Mouse (Mus musculus) liver, adult 2 months (tissue): ENCODE data around the gene Gale. TPM values are rescaled to one million over a fixed set of nuclear protein-coding genes. Genes with fewer than 3 reads are reported as not detected.

Experiments used
- DNase-seq: peaks from one replicate; pipeline ENCODE4 v3.0.0-alpha.2; 2011; ENCODE audit warnings: low read depth, low spot score; ENCODE audit errors: extremely low read depth
- H3K27ac ChIP-seq: fragments of 200-500 bp; replicated peaks from 2 replicates; pipeline ENCODE4 v1.5.1; 2012; ENCODE audit warnings: low read depth, mild to moderate bottlenecking, control low read depth, inconsistent platforms, low read length; ENCODE audit not compliant: insufficient read depth
- H3K27me3 ChIP-seq: fragments of 200-500 bp; 2 replicates; pipeline ENCODE4 v1.6.1; 2012; ENCODE audit warnings: mild to moderate bottlenecking, moderate library complexity, low read length, inconsistent platforms; ENCODE audit not compliant: control insufficient read depth, insufficient read depth
- H3K36me3 ChIP-seq: fragments of 200-500 bp; 2 replicates; pipeline ENCODE4 v1.6.1; 2012; ENCODE audit warnings: low read length, inconsistent platforms; ENCODE audit not compliant: control insufficient read depth, insufficient read depth
- H3K4me1 ChIP-seq: fragments of 200-500 bp; 2 replicates; pipeline ENCODE4 v1.6.1; 2011; ENCODE audit warnings: low read length; ENCODE audit not compliant: control insufficient read depth, insufficient read depth
- H3K4me3 ChIP-seq: fragments of 200-500 bp; 2 replicates; pipeline ENCODE4 v1.5.1; 2011; ENCODE audit warnings: low read depth, mild to moderate bottlenecking, control low read depth, low read length, moderate library complexity; ENCODE audit not compliant: insufficient read depth
- H3K79me2 ChIP-seq: fragments of 200-500 bp; 2 replicates; pipeline ENCODE4 v1.6.1; 2012; ENCODE audit warnings: inconsistent platforms, mild to moderate bottlenecking, low read length, moderate library complexity; ENCODE audit not compliant: control insufficient read depth, insufficient read depth
- H3K9ac ChIP-seq: fragments of 200-500 bp; 2 replicates; pipeline ENCODE4 v1.6.1; 2012; ENCODE audit warnings: low read depth, mild to moderate bottlenecking, control low read depth, inconsistent platforms, low read length
- CTCF ChIP-seq: fragments of 200-500 bp; IDR thresholded peaks from 2 replicates; pipeline ENCODE4 v1.5.1; 2011; ENCODE audit warnings: low read depth, low read length, control low read depth
- POLR2A ChIP-seq: fragments of 200-500 bp; IDR thresholded peaks from 2 replicates; pipeline ENCODE4 v1.6.1; 2011; ENCODE audit warnings: low read length, control low read depth; ENCODE audit not compliant: insufficient read depth; ENCODE audit errors: extremely low read depth
- WGBS: fragments of 180-500 bp; shearing (Covaris S2); methylation state at CpG from one replicate; pipeline ENCODE4 v1.1.7; 2018; 5-methylcytosine and 5-hydroxymethylcytosine counted together
- polyA plus RNA-seq: library from polyadenylated mRNA; depleted of rRNA; stranded (reverse); fragments of >200 nt; gene quantifications from 2 replicates; pipeline ENCODE4 v1.2.3, GENCODE M21; 2012
- total RNA-seq: library from RNA; depleted of rRNA; stranded (reverse); fragments of >200 nt; gene quantifications from 2 replicates; pipeline ENCODE4 v1.2.3, GENCODE M21; 2014

Gale gene
- total and polyA plus RNA-seq, 2 experiments: 32.0 to 38.5 TPM

- Histone ChIP-seq H3K9ac (peak overlapping the region; percentile 89), H3K79me2 (no peaks in the 10 kb centered on the region), H3K27ac (peak overlapping the region; percentile 16), H3K4me1 (peaks cover 3% of the 10 kb centered on the region; the same call in 1 of the 2 replicates), H3K4me3 (peak overlapping the region; percentile 95), H3K27me3 (no peaks in the 10 kb centered on the region), H3K36me3 (peaks cover 7% of the 10 kb centered on the region; the same call in 1 of the 2 replicates)
- TF ChIP-seq POLR2A (no peak), CTCF (no peak)
- DNase-seq: peak; percentile 61
- 2% methylated on average over 26 of the region's 26 CpGs for WGBS
Observed at GRCm38 (mm10) chr4:135921257-135922120, 42.0 kb upstream of the Gale start.

GRCm38 (mm10) chr4:135922190-135922589, 41.3 kb upstream of the Gale start:
- Histone ChIP-seq H3K36me3 (peaks cover 7% of the 10 kb centered on the region; the same call in 1 of the 2 replicates), H3K9ac (no peak overlapping the region), H3K4me1 (peaks cover 3% of the 10 kb centered on the region; the same call in 1 of the 2 replicates), H3K27me3 (no peaks in the 10 kb centered on the region), H3K79me2 (no peaks in the 10 kb centered on the region), H3K4me3 (no peak overlapping the region), H3K27ac (no peak overlapping the region)
- TF ChIP-seq POLR2A (no peak), CTCF (no peak)
- DNase-seq: peak; percentile 53
- WGBS: 38% methylated on average over 1 of the region's 1 CpGs

GRCm38 (mm10) chr4:135924418-135924817, 39.1 kb upstream of the Gale start:
- H3K4me1 ChIP-seq: peaks cover 3% of the 10 kb centered on the region; the same call in 1 of the 2 replicates
- H3K4me3 ChIP-seq: no peak overlapping the region
- no peaks in the 10 kb centered on the region for H3K79me2 ChIP-seq
- peak; percentile 25 for DNase-seq
- no peaks in the 10 kb centered on the region for H3K27me3 ChIP-seq
- H3K9ac ChIP-seq: no peak overlapping the region
- WGBS: 65% methylated on average over 2 of the region's 2 CpGs
- peaks cover 7% of the 10 kb centered on the region; the same call in 1 of the 2 replicates for H3K36me3 ChIP-seq
- TF ChIP-seq CTCF (no peak), POLR2A (no peak)
- no peak overlapping the region for H3K27ac ChIP-seq

- Histone ChIP-seq H3K4me3 (no peak overlapping the region), H3K27me3 (no peaks in the 10 kb centered on the region), H3K79me2 (no peaks in the 10 kb centered on the region), H3K4me1 (peaks cover 3% of the 10 kb centered on the region; the same call in 1 of the 2 replicates), H3K36me3 (peaks cover 7% of the 10 kb centered on the region; the same call in 1 of the 2 replicates), H3K27ac (no peak overlapping the region), H3K9ac (no peak overlapping the region)
- DNase-seq: no peak
- TF ChIP-seq POLR2A (no peak), CTCF (no peak)
- WGBS: 96% methylated on average over 5 of the region's 5 CpGs
Observed at GRCm38 (mm10) chr4:135925341-135925740, 38.2 kb upstream of the Gale start.

- Histone ChIP-seq H3K27ac (no peak overlapping the region), H3K9ac (no peak overlapping the region), H3K27me3 (no peaks in the 10 kb centered on the region), H3K36me3 (peaks cover 7% of the 10 kb centered on the region; the same call in 1 of the 2 replicates), H3K4me3 (no peak overlapping the region), H3K4me1 (peaks cover 3% of the 10 kb centered on the region; the same call in 1 of the 2 replicates), H3K79me2 (no peaks in the 10 kb centered on the region)
- WGBS: 91% methylated on average over 10 of the region's 10 CpGs
- TF ChIP-seq CTCF (no peak), POLR2A (no peak)
- no peak for DNase-seq
Observed at GRCm38 (mm10) chr4:135926195-135926808, 37.2 kb upstream of the Gale start.
